Mouse (Mus musculus) spleen, postnatal 14 days (tissue): ENCODE results near the gene Ebi3.

Experiments
- DNase-seq, 2 experiments: peaks; one replicate each; pipeline ENCODE4 v3.0.0; 2021 to 2022; ENCODE audit warnings: low spot score in 2 of 2

The Ebi3 gene

DNA sequence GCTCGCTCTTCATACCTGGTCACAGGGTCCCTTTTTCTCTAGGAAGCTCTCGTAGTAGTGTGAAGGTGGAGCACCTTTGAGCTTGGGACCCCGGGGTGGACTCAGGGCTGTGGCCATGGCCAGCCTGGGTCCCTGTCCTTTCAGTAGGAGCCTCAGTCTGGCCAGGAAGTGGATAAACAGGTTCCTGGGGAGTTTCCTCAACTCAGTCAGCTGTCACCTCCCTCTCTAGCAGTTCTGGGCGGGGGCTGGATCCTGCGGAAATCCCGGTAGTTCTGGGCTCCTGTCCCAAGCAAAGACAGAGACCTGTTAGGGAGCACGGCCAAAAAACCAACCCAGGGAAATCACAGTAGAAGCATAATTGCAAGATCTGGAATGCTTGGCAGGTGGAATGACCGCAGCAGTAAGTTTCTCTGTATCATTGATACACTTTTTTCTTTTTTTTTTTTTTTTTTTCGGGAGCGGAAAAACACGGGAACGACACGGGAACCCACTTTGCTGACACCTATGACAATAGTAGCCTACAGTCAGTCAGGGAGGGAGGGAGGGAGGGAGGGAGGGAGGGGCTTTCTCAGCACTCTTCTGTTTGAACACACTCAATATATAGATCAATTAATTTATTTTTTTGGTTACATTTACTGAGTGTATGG, 53.1 kb downstream of the Ebi3 start, which contains the start of the genes Stap2 and Mpnd:
Stap2 (minus strand) TSS at position 170 of the 647 bp plus-strand sequence.
Mpnd (plus strand) TSS at position 297 of the 647 bp plus-strand sequence.
- DNase-seq = no peak
